In genomic region chr16:23993351-23994321, GRCm38 (mm10) we compare ENCODE assay signal across 9 mouse cellular contexts. TPM values are rescaled to one million over a fixed set of nuclear protein-coding genes. Genes with fewer than 3 reads are reported as not detected.
DNase-seq lines count a peak whose midpoint lies in the region; ATAC-seq and TF ChIP-seq lines count a peak whose summit lies in the region.
"Had no signal": no experiment of that assay in that cellular context is flagged by ENCODE, and none has a peak within 500 bp of the region (broad histone marks: within the 10 kb centered on the region; RNA-seq: fewer than 3 reads in every experiment).

No protein-coding gene starts in this region.

- peak overlapping the region; percentile 44 for H3K27ac ChIP-seq in embryonic facial prominence, embryonic 15.5 days (replicated peaks)
- H3K27ac ChIP-seq in left cerebral cortex, adult 2 months: no peak overlapping the region

- no peak for ATAC-seq in embryonic facial prominence, embryonic 15.5 days (ENCODE audit: insufficient number of reproducible peaks, low FRiP score, low TSS enrichment, low read depth)
- peak; percentile 74 for ATAC-seq in monocyte, adult 5-6 weeks (replicated peaks; ENCODE audit: insufficient number of reproducible peaks, low FRiP score, low TSS enrichment, poor library complexity, severe bottlenecking)
- no peak for ATAC-seq in frontal cortex, adult (ENCODE audit: low TSS enrichment)

- WGBS in embryonic facial prominence, embryonic 15.5 days: 35% methylated on average over 17 of the region's 17 CpGs

- H3K9me3 ChIP-seq in embryonic facial prominence, embryonic 15.5 days (replicated peaks): no peaks in the 10 kb centered on the region

- no peak overlapping the region for H3K4me3 ChIP-seq in embryonic facial prominence, embryonic 15.5 days (replicated peaks)
- H3K4me3 ChIP-seq in left cerebral cortex, adult 2 months: no peak overlapping the region

- TF ChIP-seq CTCF in left cerebral cortex, adult 2 months (IDR thresholded peaks at IDR 0.05): no peak

- peak overlapping the region; percentile 29 for H3K4me2 ChIP-seq in embryonic facial prominence, embryonic 15.5 days (replicated peaks)

- H3K9ac ChIP-seq in embryonic facial prominence, embryonic 15.5 days: no peak overlapping the region

- H3K36me3 ChIP-seq in embryonic facial prominence, embryonic 15.5 days: no peaks in the 10 kb centered on the region

- H3K4me1 ChIP-seq in embryonic facial prominence, embryonic 15.5 days: peaks cover 30% of the 10 kb centered on the region

- intact Hi-C loops in left cerebral cortex, adult 2 months (cut with DNase I): loop anchor here (10.0 kb wide), 1 partner anchor 181 kb away; no protein-coding TSS in a partner anchor

- H3K27me3 ChIP-seq in embryonic facial prominence, embryonic 15.5 days: no peaks in the 10 kb centered on the region

- peak; percentile 61 for DNase-seq in gastrocnemius, adult 18-20 months (ENCODE audit: low spot score)
- no peak for DNase-seq in gastrocnemius, postnatal 10 days
- DNase-seq in kidney, postnatal 36 days: peak; percentile 78 to 84
- no peak for DNase-seq in left cerebral cortex, adult 2 months (ENCODE audit: extremely low spot score in 1 of 2, low spot score in 2 of 2)
- DNase-seq in layer of hippocampus, adult 8-10 months (ENCODE audit: low spot score in 2 of 2): no peak

RNA-seq across cellular contexts. Expression of gene Bcl6, which starts 5.0 kb away (rescaled TPM):
- 10 to 100 TPM; 50.6 to 61.2 TPM for total RNA-seq in gastrocnemius, adult 18-20 months (2021)
- 10 to 100 TPM; 24.1 to 31.2 TPM for total RNA-seq in gastrocnemius, postnatal 10 days (2021)
- 3.0 and 3.4 TPM in 2 replicates for polyA plus RNA-seq in embryonic facial prominence, embryonic 15.5 days (2015; fragmentation: Nextera tagmentation; extraction: Ambion mirVana)
- total RNA-seq in monocyte, adult 5-6 weeks (2017): 74.7 to 91.8 TPM (median 83.1 TPM) in 3 replicates
- 10 to 100 TPM; 30.8 to 36.8 TPM for total RNA-seq in left cerebral cortex, adult 2 months (2021)
- total RNA-seq in layer of hippocampus, adult 8-10 months (2022): 10 to 100 TPM; 44.9 to 51.7 (median 49.1) TPM

RNA-seq across cellular contexts. Expression of gene Gm37419, which starts 5.4 kb away (rescaled TPM):
- total RNA-seq in gastrocnemius, adult 18-20 months (2021): not detected
- not detected for total RNA-seq in gastrocnemius, postnatal 10 days (2021)
- polyA plus RNA-seq in embryonic facial prominence, embryonic 15.5 days (2015; fragmentation: Nextera tagmentation; extraction: Ambion mirVana): not detected in 2 replicates
- total RNA-seq in monocyte, adult 5-6 weeks (2017): not detected in 3 replicates
- not detected for total RNA-seq in left cerebral cortex, adult 2 months (2021)
- not detected for total RNA-seq in layer of hippocampus, adult 8-10 months (2022)
- total RNA-seq: ES-E14 had no signal

Comparison
In these comparisons a context has a peak if more than half of its experiments do, and no peak if none do; other contexts are left out.
1. DNase-seq: peak in gastrocnemius, adult 18-20 months (single experiment) and kidney, postnatal 36 days (2 of 2); none in gastrocnemius, postnatal 10 days (single experiment), left cerebral cortex, adult 2 months (0 of 2) and layer of hippocampus, adult 8-10 months (0 of 2).